In the genomic region with DNA sequence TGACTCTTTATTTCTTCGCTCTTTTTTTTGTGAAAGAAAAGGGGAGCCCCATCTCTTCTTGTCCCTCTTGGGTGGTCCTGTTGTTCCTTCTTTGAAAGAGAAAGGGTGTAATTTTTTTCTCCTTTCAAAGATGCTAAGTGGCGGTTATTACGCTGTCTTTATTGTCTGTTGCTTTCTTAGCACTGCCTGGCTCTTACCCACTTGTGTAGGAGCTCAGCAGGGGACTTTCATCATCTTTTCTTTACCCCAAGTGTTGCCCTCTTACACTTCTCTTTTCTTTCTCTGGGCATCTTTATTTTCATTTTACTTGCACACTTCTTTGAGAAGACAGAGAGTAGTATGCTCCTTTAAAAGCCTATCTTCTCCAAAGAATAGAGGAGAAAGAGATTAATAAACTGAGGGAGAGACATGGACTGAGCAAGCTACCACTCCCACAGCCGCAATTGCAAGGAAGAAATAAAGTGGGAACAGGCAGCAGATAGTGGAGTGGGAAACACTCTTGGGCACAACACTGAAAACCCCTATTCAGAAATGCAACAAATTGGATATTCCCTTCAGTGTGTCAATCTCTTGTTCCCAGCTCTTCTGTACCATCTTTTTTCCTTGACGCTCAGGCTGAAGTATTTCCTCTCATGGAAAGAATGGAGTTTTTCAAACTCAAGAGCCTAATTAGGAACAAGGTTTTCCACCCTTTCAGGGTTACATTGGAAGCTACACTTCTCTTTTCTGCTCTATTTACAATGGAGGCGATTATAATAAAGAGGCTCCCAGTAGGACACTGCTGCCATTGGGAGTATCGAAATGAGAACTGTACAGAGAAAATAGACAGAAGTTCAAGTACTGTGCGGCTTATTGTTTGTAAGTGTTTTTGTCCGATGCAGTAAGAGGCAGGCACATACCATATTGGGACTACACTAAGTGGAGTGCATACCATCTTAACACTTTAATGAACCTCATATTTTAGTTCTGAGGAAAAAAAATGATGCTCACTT, we compare ENCODE assay signal across 27 mouse cellular contexts.
A peak's percentile ranks its signal among the peaks of the same experiment; 100 is the strongest.
DNase-seq lines count a peak whose midpoint lies in the region; ATAC-seq and TF ChIP-seq lines count a peak whose summit lies in the region.
"Had no signal": no experiment of that assay in that cellular context is flagged by ENCODE, and none has a peak within 500 bp of the region (broad histone marks: within the 10 kb centered on the region; RNA-seq: fewer than 3 reads in every experiment).

No protein-coding gene starts in this region.

- H3K4me3 ChIP-seq in forebrain, embryonic 10.5 days, result no peak overlapping the region
- H3K4me3 ChIP-seq in forebrain, embryonic 16.5 days (replicated peaks; ENCODE audit: low read length), result no peak overlapping the region
- H3K4me3 ChIP-seq in left cerebral cortex, adult 2 months, result no peak overlapping the region
- H3K4me3 ChIP-seq: heart, embryonic 12.5 days; heart, embryonic 15.5 days; hindbrain, embryonic 10.5 days; hindbrain, embryonic 13.5 days; intestine, embryonic 15.5 days had no signal

- no peak for TF ChIP-seq POLR2A in brain, embryonic 14.5 days (IDR thresholded peaks at IDR 0.05; ENCODE audit: borderline replicate concordance, extremely low read depth, insufficient read depth, insufficient read length, poor library complexity, severe bottlenecking)

- ATAC-seq in forebrain, embryonic 16.5 days, result no peak
- ATAC-seq: hindbrain, embryonic 16.5 days; intestine, embryonic 15.5 days; Patski had no signal

- no peaks in the 10 kb centered on the region for H3K9me3 ChIP-seq in forebrain, embryonic 10.5 days
- H3K9me3 ChIP-seq in forebrain, embryonic 16.5 days (ENCODE audit: control insufficient read depth, low read length), result no peaks in the 10 kb centered on the region
- H3K9me3 ChIP-seq: G1E; heart, embryonic 12.5 days; heart, embryonic 15.5 days; hindbrain, embryonic 10.5 days; hindbrain, embryonic 13.5 days; intestine, embryonic 15.5 days had no signal

- 0 out of 2 replicates have a peak overlapping the region, but pooled peaks have one; percentile 5 for H3K27ac ChIP-seq in forebrain, embryonic 10.5 days
- no peak overlapping the region for H3K27ac ChIP-seq in forebrain, embryonic 16.5 days (ENCODE audit: low read length)
- H3K27ac ChIP-seq in left cerebral cortex, adult 2 months, result no peak overlapping the region
- H3K27ac ChIP-seq: heart, embryonic 15.5 days; hindbrain, embryonic 10.5 days; hindbrain, embryonic 13.5 days; intestine, embryonic 15.5 days had no signal

- H3K27me3 ChIP-seq in forebrain, embryonic 10.5 days (ENCODE audit: poor library complexity, severe bottlenecking), result no peaks in the 10 kb centered on the region
- H3K27me3 ChIP-seq in forebrain, embryonic 16.5 days (replicated peaks; ENCODE audit: control insufficient read depth, insufficient read depth, low read length), result no peaks in the 10 kb centered on the region
- H3K27me3 ChIP-seq: CH12.LX; heart, embryonic 12.5 days; heart, embryonic 15.5 days; hindbrain, embryonic 13.5 days; intestine, embryonic 15.5 days; Patski had no signal

- WGBS in forebrain, embryonic 10.5 days, result 65% methylated on average over 9 of the region's 9 CpGs
- 18% methylated on average over 9 of the region's 9 CpGs for whole genome bisulfite sequencing in forebrain, embryonic 16.5 days

- H3K4me1 ChIP-seq in forebrain, embryonic 10.5 days, result peaks cover 13% of the 10 kb centered on the region
- H3K4me1 ChIP-seq in forebrain, embryonic 16.5 days (replicated peaks; ENCODE audit: control insufficient read depth, insufficient read depth, low read length), result no peaks in the 10 kb centered on the region
- H3K4me1 ChIP-seq: heart, embryonic 12.5 days; heart, embryonic 15.5 days; hindbrain, embryonic 10.5 days; hindbrain, embryonic 13.5 days; intestine, embryonic 15.5 days had no signal

- no peaks in the 10 kb centered on the region for H3K36me3 ChIP-seq in forebrain, embryonic 10.5 days (replicated peaks)
- no peaks in the 10 kb centered on the region for H3K36me3 ChIP-seq in forebrain, embryonic 16.5 days (ENCODE audit: control insufficient read depth, insufficient read depth)
- H3K36me3 ChIP-seq: G1E; heart, embryonic 12.5 days; heart, embryonic 15.5 days; hindbrain, embryonic 10.5 days; hindbrain, embryonic 13.5 days; intestine, embryonic 15.5 days had no signal

- no peak overlapping the region for H3K9ac ChIP-seq in forebrain, embryonic 16.5 days (replicated peaks; ENCODE audit: low read depth, low read length)
- H3K9ac ChIP-seq: heart, embryonic 12.5 days; heart, embryonic 15.5 days; hindbrain, embryonic 13.5 days; intestine, embryonic 15.5 days had no signal

- peak; percentile 1 for DNase-seq in embryo, embryonic 10.5 days (ENCODE audit: low spot score)
- DNase-seq in embryo, embryonic 10 days (ENCODE audit: low spot score), result no peak
- no peak for DNase-seq in forebrain, embryonic 10.5 days (ENCODE audit: extremely low spot score, low spot score)
- peak; percentile 62 for DNase-seq in brain, embryonic 14.5 days (ENCODE audit: low read depth)
- peak; percentile 26 for DNase-seq in retina, embryonic 14.5 days (ENCODE audit: low spot score)
- no peak for DNase-seq in cerebellum, postnatal 36 days
- no peak for DNase-seq in left cerebral cortex, adult 2 months (ENCODE audit: extremely low spot score in 1 of 2, low spot score in 2 of 2)
- DNase-seq: adrenal gland, postnatal 10 days; cerebellum, adult 11-12 months; cerebellum, adult 8-10 months; cerebellum, postnatal 10 days; gastrocnemius, postnatal 25 days; heart, adult 18-20 months; heart, postnatal 10 days; heart, postnatal 36 days; kidney, adult 11 months; kidney, adult 8-10 months had no signal

- no peak overlapping the region for H3K4me2 ChIP-seq in forebrain, embryonic 16.5 days (ENCODE audit: low read length)
- H3K4me2 ChIP-seq: heart, embryonic 12.5 days; heart, embryonic 15.5 days; hindbrain, embryonic 13.5 days; intestine, embryonic 15.5 days had no signal

- no peak for TF ChIP-seq CTCF in brain, embryonic 14.5 days (IDR thresholded peaks at IDR 0.05; ENCODE audit: borderline replicate concordance, extremely low read depth, insufficient read depth, insufficient read length)
- no peak for TF ChIP-seq CTCF in left cerebral cortex, adult 2 months (IDR thresholded peaks at IDR 0.05)

- intact Hi-C loops in left cerebral cortex, adult 2 months (cut with DNase I), result no loop called here

Comparison
In these comparisons a context has a peak if more than half of its experiments do, and no peak if none do; other contexts are left out.
1. DNase-seq: peak in embryo, embryonic 10.5 days (single experiment), brain, embryonic 14.5 days (single experiment) and retina, embryonic 14.5 days (single experiment); none in embryo, embryonic 10 days (single experiment), forebrain, embryonic 10.5 days (single experiment), cerebellum, postnatal 36 days (0 of 2) and left cerebral cortex, adult 2 months (0 of 2).